Mouse (Mus musculus) thymus, postnatal 0 days (tissue): Measurements from ENCODE around the gene Gmeb2. TPM values are rescaled to one million over a fixed set of nuclear protein-coding genes. Genes with fewer than 3 reads are reported as not detected.

Experiments
- DNase-seq: peaks from one replicate; pipeline ENCODE4 v3.0.0-alpha.2; 2015; ENCODE audit warnings: low spot score
- polyA plus RNA-seq: library from polyadenylated mRNA; unstranded; fragments of >200 nt; fragmentation: Nextera tagmentation; extraction: Ambion mirVana; gene quantifications from 2 replicates; pipeline ENCODE4 v1.2.1, GENCODE M21; 2015

Gmeb2 gene
- polyA plus RNA-seq, 1 experiment from 2014 or later = 14.1 TPM

- no peak for DNase-seq
Measured at GRCm38 (mm10) chr2:181276766-181277165, 11.1 kb downstream of the Gmeb2 start.

- DNase-seq = no peak
Measured at GRCm38 (mm10) chr2:181274639-181275038, 13.2 kb downstream of the Gmeb2 start.

- no peak for DNase-seq
Measured at GRCm38 (mm10) chr2:181273829-181274228, 14.0 kb downstream of the Gmeb2 start.

GRCm38 (mm10) chr2:181272092-181272491 lies 15.7 kb downstream of the Gmeb2 start:
- no peak for DNase-seq

- DNase-seq = no peak
Measured at GRCm38 (mm10) chr2:181266839-181267238, 21.0 kb downstream of the Gmeb2 start.

GRCm38 (mm10) chr2:181253248-181253647 lies 34.6 kb downstream of the Gmeb2 start:
- DNase-seq = no peak

- DNase-seq = no peak
Measured at GRCm38 (mm10) chr2:181251841-181252240, 36.0 kb downstream of the Gmeb2 start.

- no peak for DNase-seq
Measured at GRCm38 (mm10) chr2:181249217-181249616, 38.6 kb downstream of the Gmeb2 start.

GRCm38 (mm10) chr2:181245031-181245430 lies 42.8 kb downstream of the Gmeb2 start:
- DNase-seq = no peak

GRCm38 (mm10) chr2:181243706-181244394 lies 44.0 kb downstream of the Gmeb2 start:
- DNase-seq = peak; percentile 28

- DNase-seq = no peak
Measured at GRCm38 (mm10) chr2:181242314-181242665, 45.5 kb downstream of the Gmeb2 start.

GRCm38 (mm10) chr2:181241602-181242313 lies 46.1 kb downstream of the Gmeb2 start, which contains the start of gene Helz2:
TSS of gene Helz2 (minus strand) at chr2:181242027.
- peak; percentile 81 for DNase-seq

GRCm38 (mm10) chr2:181240806-181241440 lies 46.9 kb downstream of the Gmeb2 start:
- peak; percentile 5 for DNase-seq

GRCm38 (mm10) chr2:181239261-181239660 lies 48.6 kb downstream of the Gmeb2 start:
- no peak for DNase-seq

- no peak for DNase-seq
Measured at GRCm38 (mm10) chr2:181238861-181239260, 49.0 kb downstream of the Gmeb2 start.

GRCm38 (mm10) chr2:181238091-181238610 lies 49.7 kb downstream of the Gmeb2 start:
- no peak for DNase-seq

GRCm38 (mm10) chr2:181237251-181238014 lies 50.4 kb downstream of the Gmeb2 start:
- DNase-seq = no peak

- DNase-seq = no peak
Measured at GRCm38 (mm10) chr2:181235681-181236566, 51.9 kb downstream of the Gmeb2 start.

- DNase-seq = no peak
Measured at GRCm38 (mm10) chr2:181234680-181235079, 53.2 kb downstream of the Gmeb2 start.

- DNase-seq = no peak
Measured at GRCm38 (mm10) chr2:181233443-181233842, 54.4 kb downstream of the Gmeb2 start.
